Mouse (Mus musculus) embryonic facial prominence, embryonic 11.5 days (tissue): ENCODE results near the gene Cdc25a. TPM values are rescaled to one million over a fixed set of nuclear protein-coding genes. Genes with fewer than 3 reads are reported as not detected.

Source experiments
- ATAC-seq: fragments of 200-750 bp; cut with Nextera tagmentation; replicated peaks from 2 replicates; pipeline ENCODE4 v1.8.0; 2017; ENCODE audit warnings: low read depth; ENCODE audit not compliant: insufficient number of reproducible peaks, low FRiP score, low TSS enrichment
- DNase-seq: peaks from one replicate; pipeline ENCODE4 v3.0.0-alpha.2; 2015; ENCODE audit warnings: low spot score
- H3K27ac ChIP-seq: fragments of 300-500 bp; sonication (generic); replicated peaks from 2 replicates; pipeline ENCODE4 v1.5.1; 2014; ENCODE audit warnings: mild to moderate bottlenecking, low read depth, low read length, control low read depth
- H3K27me3 ChIP-seq: fragments of 300-500 bp; sonication (generic); 2 replicates; pipeline ENCODE4 v1.6.1; 2014; ENCODE audit warnings: mild to moderate bottlenecking, low read length, moderate library complexity, mixed read lengths; ENCODE audit not compliant: control insufficient read depth, insufficient read depth
- H3K36me3 ChIP-seq: fragments of 300-500 bp; sonication (generic); replicated peaks from 2 replicates; pipeline ENCODE4 v1.6.1; 2014; ENCODE audit warnings: low read depth, mild to moderate bottlenecking, low read length, moderate library complexity, mixed read lengths; ENCODE audit not compliant: control insufficient read depth, insufficient read depth
- H3K4me1 ChIP-seq: fragments of 300-500 bp; sonication (generic); 2 replicates; pipeline ENCODE4 v1.6.1; 2014; ENCODE audit warnings: low read length, mixed read lengths; ENCODE audit not compliant: control insufficient read depth, insufficient read depth
- H3K4me2 ChIP-seq: fragments of 300-500 bp; sonication (generic); 2 replicates; pipeline ENCODE4 v1.6.1; 2014; ENCODE audit warnings: low read depth, mild to moderate bottlenecking, control low read depth, low read length, moderate library complexity
- H3K4me3 ChIP-seq: fragments of 300-500 bp; sonication (generic); 2 replicates; pipeline ENCODE4 v1.5.1; 2014; ENCODE audit warnings: low read depth, low read length, control low read depth
- H3K9ac ChIP-seq: fragments of 300-500 bp; sonication (generic); replicated peaks from 2 replicates; pipeline ENCODE4 v1.6.1; 2014; ENCODE audit warnings: mild to moderate bottlenecking, control low read depth, low read length
- H3K9me3 ChIP-seq: fragments of 300-500 bp; sonication (generic); replicated peaks from 2 replicates; pipeline ENCODE4 v1.6.1; 2016; ENCODE audit warnings: mild to moderate bottlenecking, low read length, inconsistent platforms, mixed read lengths; ENCODE audit not compliant: control insufficient read depth
- WGBS: fragments of 180-500 bp; shearing (Covaris S2); extraction: QIAGEN DNeasy Blood & Tissue Kit; methylation state at CpG from one replicate; pipeline ENCODE4 v1.1.7; 2014; 5-methylcytosine and 5-hydroxymethylcytosine counted together
- polyA plus RNA-seq: library from polyadenylated mRNA; unstranded; fragments of >200 nt; fragmentation: Nextera tagmentation; extraction: Ambion mirVana; gene quantifications from 2 replicates; pipeline ENCODE4 v1.2.1, GENCODE M21; 2014

Cdc25a gene
- 38.6 and 44.1 TPM in 2 replicates for polyA plus RNA-seq

- Histone ChIP-seq H3K27ac (peak within 1 kb of the TSS; percentile 85), H3K9ac (peak within 1 kb of the TSS; percentile 99), H3K4me1 (no peaks in the 10 kb centered on the region), H3K27me3 (no peaks in the 10 kb centered on the region), H3K36me3 (peaks cover 13% of the 10 kb centered on the region), H3K9me3 (no peaks in the 10 kb centered on the region), H3K4me3 (peak within 1 kb of the TSS; percentile 98), H3K4me2 (peak within 1 kb of the TSS; percentile 56)
- DNase-seq: peak; percentile 100
- WGBS: 7% methylated on average over 33 of the region's 33 CpGs
- peak; percentile 91 for ATAC-seq
These were observed at the start of gene Cdc25a for GRCm38 (mm10) chr9:109874797-109875691. Gene Cdc25a (plus strand): TSS chr9:109875579.

DNA sequence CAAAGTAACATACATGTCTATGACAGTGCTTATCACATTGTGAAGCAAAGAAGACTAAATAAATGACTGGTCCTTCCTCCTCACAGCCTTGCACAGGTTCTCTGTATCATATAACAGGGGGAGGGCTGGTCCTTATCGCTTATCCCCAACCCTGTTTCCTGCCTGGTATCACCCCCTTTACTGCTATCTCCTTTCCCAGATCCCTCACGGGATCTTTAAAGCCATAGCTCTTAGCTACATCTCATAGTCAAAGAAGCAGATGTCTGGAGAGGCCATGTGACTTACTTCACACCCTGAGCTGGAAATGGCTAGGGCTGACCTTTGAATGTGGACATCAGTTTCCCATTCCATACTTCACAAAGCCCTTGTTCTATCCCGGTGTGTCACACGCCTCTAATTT, 49.6 kb upstream of the Cdc25a start:
- DNase-seq (no peak), ATAC-seq (no peak)
- Histone ChIP-seq H3K27ac (no peak overlapping the region), H3K36me3 (no peaks in the 10 kb centered on the region), H3K9me3 (no peaks in the 10 kb centered on the region), H3K4me2 (no peak overlapping the region), H3K4me3 (no peak overlapping the region), H3K9ac (no peak overlapping the region), H3K4me1 (no peaks in the 10 kb centered on the region), H3K27me3 (no peaks in the 10 kb centered on the region)
- 63% methylated on average over 4 of the region's 4 CpGs for WGBS

DNA sequence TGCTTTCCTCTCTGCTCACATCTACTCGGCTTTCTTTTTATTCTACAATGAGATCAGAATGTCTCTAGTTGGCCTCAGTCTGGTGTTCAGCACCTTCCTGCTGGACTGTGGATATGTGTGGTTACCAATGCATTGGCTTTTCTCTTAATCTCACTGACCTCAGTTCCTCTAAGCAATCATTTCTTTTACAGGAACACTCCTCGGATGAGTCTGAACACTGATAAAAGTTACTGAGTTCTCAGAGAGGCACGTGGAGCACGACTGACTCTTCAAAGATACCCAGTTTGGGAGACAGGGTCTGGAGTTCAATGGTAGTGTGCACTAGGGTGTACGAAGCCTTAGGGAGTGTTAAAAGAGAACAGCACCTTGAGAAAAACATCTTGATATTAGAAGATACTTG, 49.2 kb upstream of the Cdc25a start:
- DNase-seq (no peak), ATAC-seq (no peak)
- Histone ChIP-seq H3K4me3 (no peak overlapping the region), H3K27ac (no peak overlapping the region), H3K27me3 (no peaks in the 10 kb centered on the region), H3K9ac (no peak overlapping the region), H3K9me3 (no peaks in the 10 kb centered on the region), H3K4me1 (no peaks in the 10 kb centered on the region), H3K4me2 (no peak overlapping the region), H3K36me3 (no peaks in the 10 kb centered on the region)
- WGBS: 72% methylated on average over 5 of the region's 5 CpGs

GRCm38 (mm10) chr9:109832391-109833087, 42.8 kb upstream of the Cdc25a start, which contains the start of gene Nme6:
Gene Nme6 (plus strand): TSS chr9:109832749.
- ATAC-seq (peak; percentile 97), DNase-seq (peak; percentile 91)
- Histone ChIP-seq H3K9me3 (no peaks in the 10 kb centered on the region), H3K27me3 (no peaks in the 10 kb centered on the region), H3K4me2 (peak within 1 kb of the TSS; percentile 86), H3K27ac (0 out of 2 replicates have a peak within 1 kb of the TSS, but pooled peaks have one; percentile 24), H3K9ac (peak within 1 kb of the TSS; percentile 71), H3K36me3 (no peaks in the 10 kb centered on the region), H3K4me1 (no peaks in the 10 kb centered on the region), H3K4me3 (peak within 1 kb of the TSS; percentile 61)
- under 1% methylated on average over 32 of the region's 32 CpGs for WGBS

DNA sequence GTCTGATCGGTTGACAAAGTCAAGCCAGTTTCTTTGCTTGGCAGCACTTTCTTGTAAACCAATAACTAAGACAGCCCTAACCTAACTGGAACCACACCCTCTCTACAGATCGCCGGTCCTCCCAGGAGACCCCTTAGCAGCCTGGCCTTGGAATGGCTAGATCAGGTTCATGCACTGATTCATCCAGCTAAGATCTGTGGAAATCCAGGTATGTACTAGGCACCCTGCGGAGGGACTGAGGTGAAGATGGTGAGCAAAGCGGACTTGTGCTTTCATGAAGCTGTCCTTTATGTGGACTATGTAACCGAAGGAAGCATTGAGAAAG, 42.3 kb upstream of the Cdc25a start:
- Histone ChIP-seq H3K27ac (no peak overlapping the region), H3K4me2 (peak overlapping the region; percentile 86), H3K9me3 (no peaks in the 10 kb centered on the region), H3K27me3 (no peaks in the 10 kb centered on the region), H3K9ac (peak overlapping the region; percentile 71), H3K4me1 (no peaks in the 10 kb centered on the region), H3K36me3 (no peaks in the 10 kb centered on the region), H3K4me3 (peak overlapping the region; percentile 61)
- DNase-seq (no peak), ATAC-seq (peak; percentile 54)
- WGBS: 12% methylated on average over 6 of the region's 6 CpGs

- Histone ChIP-seq H3K4me1 (no peaks in the 10 kb centered on the region), H3K4me2 (no peak within 1 kb of the TSS), H3K27me3 (no peaks in the 10 kb centered on the region), H3K4me3 (no peak within 1 kb of the TSS), H3K27ac (no peak within 1 kb of the TSS), H3K9ac (no peak within 1 kb of the TSS), H3K36me3 (no peaks in the 10 kb centered on the region), H3K9me3 (no peaks in the 10 kb centered on the region)
- 88% methylated on average over 6 of the region's 6 CpGs for WGBS
- no peak for DNase-seq
- no peak for ATAC-seq
These were observed 26.0 kb upstream of the Cdc25a start, which contains the start of gene Camp for GRCm38 (mm10) chr9:109849312-109849758. Gene Camp (minus strand): TSS chr9:109849617.

DNA sequence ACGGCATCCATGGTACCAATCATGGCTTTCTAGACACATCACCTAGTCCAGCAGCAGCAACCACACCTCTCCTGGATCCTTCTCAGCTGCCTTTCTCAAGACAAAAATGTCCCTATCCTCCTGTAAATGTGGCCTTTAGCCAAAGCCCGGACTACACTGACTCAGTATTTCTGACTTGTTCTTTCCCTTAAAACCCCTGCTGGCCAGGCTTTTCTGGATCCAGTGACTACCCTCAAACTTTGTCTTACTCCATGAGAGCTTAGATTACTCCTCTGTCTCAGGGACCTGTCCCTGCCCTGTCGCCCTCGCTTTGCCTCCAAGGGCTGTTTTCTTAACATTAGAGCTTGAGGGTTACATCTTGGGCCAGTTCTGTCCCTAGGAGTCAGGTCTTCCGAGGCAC, 25.3 kb upstream of the Cdc25a start:
- H3K4me3 ChIP-seq: no peak overlapping the region
- no peaks in the 10 kb centered on the region for H3K9me3 ChIP-seq
- H3K27me3 ChIP-seq: no peaks in the 10 kb centered on the region
- H3K27ac ChIP-seq: no peak overlapping the region
- ATAC-seq (no peak), DNase-seq (no peak)
- no peak overlapping the region for H3K9ac ChIP-seq
- H3K36me3 ChIP-seq: no peaks in the 10 kb centered on the region
- WGBS: 87% methylated on average over 5 of the region's 5 CpGs
- no peak overlapping the region for H3K4me2 ChIP-seq
- no peaks in the 10 kb centered on the region for H3K4me1 ChIP-seq

GRCm38 (mm10) chr9:109854341-109854740, 21.0 kb upstream of the Cdc25a start:
- Histone ChIP-seq H3K9ac (no peak overlapping the region), H3K36me3 (no peaks in the 10 kb centered on the region), H3K4me3 (no peak overlapping the region), H3K27me3 (no peaks in the 10 kb centered on the region), H3K4me1 (no peaks in the 10 kb centered on the region), H3K27ac (no peak overlapping the region), H3K9me3 (no peaks in the 10 kb centered on the region), H3K4me2 (no peak overlapping the region)
- ATAC-seq: no peak
- no peak for DNase-seq
- 80% methylated on average over 2 of the region's 2 CpGs for WGBS
